Mouse (Mus musculus) intestine, postnatal 0 days (tissue): ENCODE results near the gene Glyctk. TPM values are rescaled to one million over a fixed set of nuclear protein-coding genes. Genes with fewer than 3 reads are reported as not detected.

Experiments
- ATAC-seq: fragments of 200-750 bp; cut with Nextera tagmentation; 2 replicates; pipeline ENCODE4 v1.8.0; 2017; ENCODE audit warnings: mild to moderate bottlenecking, moderate TSS enrichment, moderate library complexity
- H3K27ac ChIP-seq: fragments of 300-500 bp; sonication (generic); 2 replicates; pipeline ENCODE4 v1.5.1; 2014; ENCODE audit warnings: mild to moderate bottlenecking, low read depth, low read length, moderate library complexity
- H3K27me3 ChIP-seq: fragments of 300-500 bp; sonication (generic); replicated peaks from 2 replicates; pipeline ENCODE4 v1.6.1; 2014; ENCODE audit warnings: low read length, mixed read lengths; ENCODE audit not compliant: control insufficient read depth, insufficient read depth
- H3K36me3 ChIP-seq: fragments of 300-500 bp; sonication (generic); 2 replicates; pipeline ENCODE4 v1.6.1; 2014; ENCODE audit warnings: mild to moderate bottlenecking, moderate library complexity; ENCODE audit not compliant: control insufficient read depth, insufficient read depth
- H3K4me1 ChIP-seq: fragments of 300-500 bp; sonication (generic); replicated peaks from 2 replicates; pipeline ENCODE4 v1.6.1; 2014; ENCODE audit warnings: antibody characterized with exemption, low read length, mixed read lengths; ENCODE audit not compliant: control insufficient read depth, insufficient read depth
- H3K4me2 ChIP-seq: fragments of 300-500 bp; sonication (generic); replicated peaks from 2 replicates; pipeline ENCODE4 v1.6.1; 2014; ENCODE audit warnings: low read depth, mild to moderate bottlenecking, moderate library complexity
- H3K4me3 ChIP-seq: fragments of 300-500 bp; sonication (generic); 2 replicates; pipeline ENCODE4 v1.5.1; 2014; ENCODE audit warnings: low read depth, low read length
- H3K9ac ChIP-seq: fragments of 300-500 bp; sonication (generic); 2 replicates; pipeline ENCODE4 v1.6.1; 2014; ENCODE audit warnings: mild to moderate bottlenecking, low read depth, low read length
- H3K9me3 ChIP-seq: fragments of 300-500 bp; sonication (generic); 2 replicates; pipeline ENCODE4 v1.6.1; 2016; ENCODE audit warnings: mixed run types; ENCODE audit not compliant: control insufficient read depth
- CTCF ChIP-seq: sonication (generic); IDR thresholded peaks from 2 replicates; pipeline ENCODE4 v1.5.1; 2016; ENCODE audit warnings: low read depth, mild to moderate bottlenecking, control low read depth, antibody characterized with exemption, moderate library complexity
- WGBS: fragments of 180-500 bp; shearing (Covaris S2); extraction: QIAGEN DNeasy Blood & Tissue Kit; methylation state at CpG from one replicate; pipeline ENCODE4 v1.1.7; 2014; 5-methylcytosine and 5-hydroxymethylcytosine counted together
- polyA plus RNA-seq: library from polyadenylated mRNA; unstranded; fragments of >200 nt; fragmentation: Nextera tagmentation; extraction: Ambion mirVana; gene quantifications from 2 replicates; pipeline ENCODE4 v1.2.1, GENCODE M21; 2015

The Glyctk gene
- polyA plus RNA-seq, 1 experiment from 2014 or later: 17.4 TPM

DNA sequence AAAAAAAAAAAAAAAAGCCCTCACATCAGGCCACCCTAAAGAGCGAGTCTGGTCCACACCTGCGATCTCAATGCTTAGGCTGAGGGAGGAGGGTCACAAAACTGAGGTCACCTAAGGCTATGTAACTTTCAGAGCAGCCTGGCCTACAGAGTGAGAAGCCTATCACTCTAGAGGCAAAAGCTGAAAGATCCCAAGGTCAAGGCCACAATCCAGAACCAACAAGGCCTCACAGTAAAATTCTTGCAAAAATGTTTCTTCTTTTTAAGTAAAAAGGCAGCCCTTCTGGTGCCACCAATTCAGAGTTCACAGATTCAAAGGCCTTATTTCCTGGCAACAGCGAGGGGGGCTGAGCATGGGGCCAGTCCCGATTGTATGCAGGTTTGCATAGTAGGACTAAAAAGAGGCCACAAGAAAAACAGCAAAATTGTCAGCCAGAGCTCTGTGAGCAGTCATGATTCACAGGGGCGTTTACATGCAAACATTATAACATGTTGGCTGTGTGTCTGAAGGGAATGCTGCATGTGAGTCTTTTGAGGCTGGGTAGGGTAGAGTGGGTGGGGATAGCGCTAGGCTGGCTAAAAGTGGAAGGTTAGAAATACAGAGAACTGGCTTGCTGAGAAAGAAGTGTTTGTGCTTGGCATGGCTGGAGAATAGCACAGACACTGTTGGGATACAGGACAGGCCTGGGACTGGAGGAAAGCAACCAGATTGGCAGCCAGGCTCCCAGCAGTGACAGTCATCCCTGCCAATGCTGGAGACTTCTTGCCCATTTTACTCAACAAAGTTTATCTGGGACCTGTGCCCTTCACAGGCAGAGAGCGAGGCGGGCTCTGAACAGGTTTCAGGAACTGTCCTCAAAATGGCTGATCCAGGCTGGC lies 36.2 kb upstream of the Glyctk start:
- Histone ChIP-seq H3K4me3 (no peak overlapping the region), H3K4me1 (no peaks in the 10 kb centered on the region; the same call in 1 of the 2 replicates), H3K9me3 (no peaks in the 10 kb centered on the region), H3K9ac (no peak overlapping the region), H3K36me3 (peaks cover 27% of the 10 kb centered on the region), H3K4me2 (no peak overlapping the region), H3K27me3 (no peaks in the 10 kb centered on the region), H3K27ac (no peak overlapping the region)
- WGBS: 89% methylated on average over 8 of the region's 8 CpGs
- ATAC-seq: no peak
- no peak for TF ChIP-seq CTCF

GRCm38 (mm10) chr9:106192998-106193397 lies 35.1 kb upstream of the Glyctk start:
- Histone ChIP-seq H3K4me3 (no peak overlapping the region), H3K9ac (no peak overlapping the region), H3K4me1 (no peaks in the 10 kb centered on the region), H3K27ac (no peak overlapping the region), H3K9me3 (no peaks in the 10 kb centered on the region), H3K4me2 (no peak overlapping the region), H3K27me3 (no peaks in the 10 kb centered on the region), H3K36me3 (peaks cover 39% of the 10 kb centered on the region)
- no peak for TF ChIP-seq CTCF
- ATAC-seq: no peak
- 100% methylated on average over 1 of the region's 1 CpGs for WGBS

DNA sequence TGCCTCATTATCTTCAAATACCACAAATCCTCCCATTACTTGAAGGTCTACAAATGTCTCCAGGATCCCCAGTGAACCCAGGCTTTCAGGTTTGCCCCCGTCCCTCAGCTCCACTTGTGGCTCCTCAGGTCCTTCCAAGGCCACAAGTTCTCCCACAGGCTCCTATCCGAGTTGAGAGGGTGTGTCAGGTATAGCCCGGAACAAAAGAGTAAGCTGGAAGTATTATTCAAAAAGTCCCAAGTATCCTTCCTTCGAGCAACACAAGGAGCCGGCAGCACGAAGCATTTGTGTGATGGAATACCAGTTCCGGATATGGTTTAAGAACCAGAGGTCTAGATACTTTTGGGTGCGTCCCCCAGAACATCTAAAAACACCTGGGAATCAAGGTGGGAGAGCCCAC lies 34.1 kb upstream of the Glyctk start:
- Histone ChIP-seq H3K36me3 (peaks cover 49% of the 10 kb centered on the region), H3K9me3 (no peaks in the 10 kb centered on the region), H3K9ac (no peak overlapping the region), H3K27ac (no peak overlapping the region), H3K4me2 (no peak overlapping the region), H3K4me1 (no peaks in the 10 kb centered on the region), H3K4me3 (no peak overlapping the region), H3K27me3 (no peaks in the 10 kb centered on the region)
- 90% methylated on average over 8 of the region's 8 CpGs for WGBS
- no peak for ATAC-seq
- no peak for TF ChIP-seq CTCF

GRCm38 (mm10) chr9:106191355-106191754 lies 33.4 kb upstream of the Glyctk start:
- no peak for ATAC-seq
- no peaks in the 10 kb centered on the region for H3K27me3 ChIP-seq
- no peaks in the 10 kb centered on the region for H3K9me3 ChIP-seq
- H3K27ac ChIP-seq: no peak overlapping the region
- WGBS: 79% methylated on average over 1 of the region's 1 CpGs
- no peak overlapping the region for H3K4me3 ChIP-seq
- no peak overlapping the region for H3K9ac ChIP-seq
- peaks cover 55% of the 10 kb centered on the region for H3K36me3 ChIP-seq
- no peak for TF ChIP-seq CTCF
- H3K4me2 ChIP-seq: no peak overlapping the region
- no peaks in the 10 kb centered on the region for H3K4me1 ChIP-seq

- no peak overlapping the region; the same call in 1 of the 2 replicates for H3K27ac ChIP-seq
- no peaks in the 10 kb centered on the region for H3K9me3 ChIP-seq
- no peak overlapping the region for H3K9ac ChIP-seq
- no peak overlapping the region for H3K4me3 ChIP-seq
- TF ChIP-seq CTCF: no peak
- peaks cover 92% of the 10 kb centered on the region for H3K36me3 ChIP-seq
- ATAC-seq: no peak
- H3K27me3 ChIP-seq: no peaks in the 10 kb centered on the region
- H3K4me1 ChIP-seq: no peaks in the 10 kb centered on the region
- no peak overlapping the region for H3K4me2 ChIP-seq
- 58% methylated on average over 5 of the region's 5 CpGs for WGBS
Measured at GRCm38 (mm10) chr9:106183996-106184395, 26.1 kb upstream of the Glyctk start.

GRCm38 (mm10) chr9:106182146-106182545 lies 24.2 kb upstream of the Glyctk start:
- ATAC-seq: no peak
- H3K4me2 ChIP-seq: no peak overlapping the region
- no peaks in the 10 kb centered on the region for H3K9me3 ChIP-seq
- 82% methylated on average over 4 of the region's 4 CpGs for WGBS
- H3K27me3 ChIP-seq: no peaks in the 10 kb centered on the region
- TF ChIP-seq CTCF: no peak
- H3K36me3 ChIP-seq: peaks cover 87% of the 10 kb centered on the region
- no peak overlapping the region for H3K4me3 ChIP-seq
- H3K27ac ChIP-seq: no peak overlapping the region
- no peaks in the 10 kb centered on the region for H3K4me1 ChIP-seq
- no peak overlapping the region for H3K9ac ChIP-seq
